Mouse (Mus musculus): Measurements from ENCODE around the gene Hdac9.
"Not testable (repeated sequence)": the region's sequence is repeated elsewhere in the genome, so short reads cannot be mapped to it uniquely, and the experiment has no call there.

The Hdac9 gene

DNA sequence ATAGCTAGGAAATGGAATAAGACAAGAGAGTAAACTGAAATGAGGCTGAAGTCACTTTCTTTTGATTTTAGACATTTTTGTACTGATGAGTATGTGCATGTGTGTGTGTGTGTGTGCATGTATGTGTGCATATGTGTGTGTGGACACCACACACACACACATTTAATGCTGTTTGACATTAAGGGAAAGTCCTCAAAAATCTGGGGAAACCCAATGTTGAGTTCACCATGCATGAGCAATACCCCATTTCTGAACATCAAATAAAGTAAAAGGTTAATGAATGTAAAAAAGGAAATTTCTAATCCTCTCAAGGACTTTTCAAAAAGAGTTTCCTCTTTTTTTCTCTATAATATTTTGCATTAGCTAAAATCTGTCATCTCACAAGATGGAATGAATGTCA lies 427.3 kb downstream of the Hdac9 start:
- DNase-seq (ENCODE audit: low spot score), result no peak

DNA sequence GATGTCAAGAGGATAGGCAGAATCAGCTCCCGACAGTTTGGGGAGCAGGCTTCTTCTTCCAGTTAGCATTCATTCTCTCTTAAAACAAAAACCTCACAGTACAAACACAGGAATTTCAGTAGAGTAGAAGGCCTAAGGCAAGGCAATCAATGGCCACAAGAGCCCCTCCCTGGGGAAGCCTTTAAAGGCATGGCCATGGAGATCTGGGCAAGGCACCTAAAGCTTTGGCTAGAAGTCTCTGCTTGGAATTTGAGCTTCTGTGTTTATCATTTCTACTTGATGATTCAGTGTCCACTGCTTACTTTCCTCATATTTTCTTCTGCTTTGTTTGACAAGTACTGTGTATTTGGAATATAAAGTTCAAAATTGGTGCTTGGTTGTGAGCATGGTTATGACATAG lies 429.2 kb downstream of the Hdac9 start:
- DNase-seq (ENCODE audit: low spot score), result no peak

DNA sequence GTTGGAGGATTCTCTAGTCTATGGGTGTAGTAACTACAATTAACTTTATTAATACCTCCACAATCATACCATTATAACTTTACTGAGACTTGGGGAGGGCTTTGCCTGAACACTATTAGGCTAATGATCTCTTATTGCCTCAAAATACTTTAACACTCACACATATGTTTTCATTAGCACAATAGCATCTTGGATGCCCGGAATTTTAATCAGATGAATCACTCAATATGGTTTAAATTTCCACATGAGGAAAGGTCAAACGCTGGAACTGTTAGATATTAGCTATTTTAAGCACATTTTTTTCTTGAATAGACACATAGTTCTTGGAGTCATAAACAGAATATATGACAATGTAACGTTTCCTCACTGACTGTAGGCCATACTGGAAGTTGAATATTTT lies 429.9 kb downstream of the Hdac9 start:
- no peak for DNase-seq (ENCODE audit: low spot score)

DNA sequence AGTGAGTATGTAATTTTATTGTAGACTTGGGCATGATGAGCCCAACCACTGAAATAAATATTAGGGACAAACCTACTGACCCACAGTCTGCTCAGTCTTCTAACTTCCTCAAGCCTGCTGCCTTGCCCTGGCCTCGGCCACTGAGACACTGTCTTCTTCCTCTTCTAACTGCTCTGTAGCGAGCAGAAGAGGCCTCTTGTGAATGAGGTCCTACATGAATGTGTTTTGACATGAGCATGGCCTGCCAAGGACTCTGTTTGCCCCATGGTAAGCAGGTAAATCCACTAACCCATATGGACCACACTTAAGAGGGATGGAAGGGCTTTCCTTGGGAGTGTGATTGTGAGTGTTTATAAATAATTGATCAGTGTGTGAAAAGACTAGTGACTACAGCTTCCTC lies 430.9 kb downstream of the Hdac9 start:
- no peak for DNase-seq (ENCODE audit: low spot score)

DNA sequence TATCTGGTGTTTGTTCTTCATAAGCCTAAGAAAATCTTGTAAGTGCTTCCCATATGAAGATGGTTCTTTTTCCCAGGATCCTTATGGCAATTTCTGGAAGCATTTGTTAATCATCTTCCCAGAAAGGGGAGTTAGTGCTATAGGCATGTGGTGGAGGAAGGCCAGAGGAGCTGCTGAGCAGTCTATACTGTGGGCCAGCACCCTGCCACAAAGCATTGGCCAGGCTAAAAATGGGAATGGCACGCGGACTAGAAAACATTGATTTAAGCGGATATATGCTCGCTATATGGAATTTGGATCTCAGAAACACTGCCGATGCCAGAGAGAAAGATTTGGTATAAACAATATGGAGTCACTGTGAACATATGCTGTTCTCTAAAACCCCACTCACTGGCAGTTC lies 435.2 kb downstream of the Hdac9 start:
- no peak for DNase-seq (ENCODE audit: low spot score)

DNA sequence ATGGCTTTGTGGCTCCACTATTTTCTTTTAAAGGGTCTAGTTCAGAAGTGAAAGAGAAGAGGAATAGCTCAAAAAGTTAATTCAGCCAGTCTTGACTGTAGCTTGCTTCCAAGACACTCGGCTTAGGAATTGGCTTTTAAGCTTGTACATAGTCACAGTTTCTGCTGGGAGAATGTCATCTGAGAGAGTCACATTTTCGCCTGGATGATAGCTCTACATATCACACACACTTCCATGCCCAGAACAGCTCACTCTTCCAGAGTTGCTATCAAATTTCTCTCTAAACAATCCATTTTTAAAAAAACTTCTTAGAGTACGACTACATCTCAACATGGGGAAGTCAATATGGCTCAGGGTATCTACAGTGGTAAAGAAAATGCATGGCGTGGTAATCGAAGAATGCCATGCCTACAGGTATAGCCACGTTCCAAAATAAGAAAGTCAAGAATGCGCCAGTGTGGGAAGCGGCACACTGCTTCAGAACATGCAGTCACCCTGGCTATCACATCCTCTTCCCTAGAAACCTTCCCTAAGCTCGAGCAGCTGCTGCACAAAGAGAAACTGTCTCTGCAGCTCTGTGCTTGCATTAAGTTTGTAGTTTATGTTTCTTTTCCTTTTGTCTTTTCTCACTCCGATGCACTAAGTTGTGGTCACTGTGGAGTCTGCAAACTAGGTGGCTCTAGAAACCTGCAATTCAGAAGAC lies 443.8 kb downstream of the Hdac9 start:
- no peak for DNase-seq (ENCODE audit: low spot score)

DNA sequence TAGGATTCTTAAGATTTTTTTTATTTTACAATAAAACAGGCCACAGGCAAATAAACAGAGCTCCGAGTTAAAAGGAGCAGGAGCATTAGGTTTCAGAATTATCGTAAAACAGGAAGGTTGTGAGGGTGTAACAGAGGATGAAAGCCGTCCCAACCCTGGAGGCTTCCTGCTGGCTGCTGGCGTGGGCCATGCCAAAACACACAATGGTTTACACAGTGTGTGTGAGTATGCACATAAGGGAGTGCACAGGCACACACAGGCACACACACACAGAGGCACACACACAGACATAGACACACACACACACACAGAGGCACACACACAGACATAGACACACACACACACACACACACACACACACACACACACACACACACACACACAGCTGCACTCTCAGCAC lies 444.4 kb downstream of the Hdac9 start:
- no peak for DNase-seq (ENCODE audit: low spot score)

DNA sequence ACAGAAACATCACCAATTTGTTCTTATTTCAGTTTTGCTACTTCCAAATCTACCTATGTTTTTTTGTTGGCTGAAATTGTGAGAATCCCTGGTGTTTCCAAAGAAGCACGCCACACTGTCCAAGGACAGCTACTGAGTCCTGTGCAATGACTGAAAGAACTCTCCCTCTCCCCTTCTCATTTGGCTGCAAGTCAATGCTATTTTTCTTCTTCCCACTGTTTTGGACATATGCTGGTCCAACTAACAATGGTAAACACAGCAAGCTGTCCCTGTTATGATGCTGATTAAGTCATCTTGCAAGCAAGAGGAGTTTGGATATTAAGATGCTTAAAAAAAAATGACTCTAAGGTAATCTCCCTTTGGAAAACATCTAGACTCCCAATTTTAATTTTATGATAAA lies 455.2 kb downstream of the Hdac9 start:
- DNase-seq (ENCODE audit: low spot score), result no peak

DNA sequence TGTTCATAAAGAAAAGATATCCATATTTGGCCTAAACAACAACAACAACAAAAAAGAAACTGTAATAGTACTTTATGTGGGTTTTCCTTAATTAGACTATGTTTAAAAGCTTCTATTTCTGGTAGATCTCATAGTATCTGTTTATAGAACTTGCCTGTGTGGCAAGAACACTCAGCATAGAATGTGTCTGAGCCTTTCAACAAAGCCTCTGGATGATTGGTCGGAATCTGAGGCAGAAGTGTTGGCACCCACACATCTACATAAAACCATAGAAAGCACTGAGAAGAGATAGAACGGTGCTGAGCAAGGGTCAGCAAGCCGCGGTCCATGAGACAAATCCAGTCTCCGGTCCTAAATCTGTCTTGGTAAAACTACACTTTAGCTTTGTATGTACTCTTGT lies 464.3 kb downstream of the Hdac9 start:
- DNase-seq (ENCODE audit: low spot score), result no peak

DNA sequence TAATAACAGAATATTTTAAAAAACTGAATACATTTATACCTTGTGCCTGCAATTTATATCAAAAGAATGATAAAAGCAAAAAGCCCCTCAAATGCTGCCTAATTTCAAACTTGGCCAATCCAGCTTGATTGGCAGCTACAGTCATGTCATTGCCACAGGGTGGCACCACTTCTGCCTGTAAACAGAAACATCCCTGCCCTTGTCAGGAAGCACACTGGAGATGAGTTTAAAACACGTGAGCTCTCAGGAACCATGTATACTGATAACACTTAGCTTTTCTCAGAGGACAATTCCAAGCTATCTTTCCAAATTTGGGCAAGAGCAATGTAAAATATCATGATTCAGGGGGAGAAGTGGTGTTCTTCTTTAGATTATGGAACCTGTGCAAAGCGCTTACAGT lies 465.7 kb downstream of the Hdac9 start:
- no peak for DNase-seq (ENCODE audit: low spot score)

DNA sequence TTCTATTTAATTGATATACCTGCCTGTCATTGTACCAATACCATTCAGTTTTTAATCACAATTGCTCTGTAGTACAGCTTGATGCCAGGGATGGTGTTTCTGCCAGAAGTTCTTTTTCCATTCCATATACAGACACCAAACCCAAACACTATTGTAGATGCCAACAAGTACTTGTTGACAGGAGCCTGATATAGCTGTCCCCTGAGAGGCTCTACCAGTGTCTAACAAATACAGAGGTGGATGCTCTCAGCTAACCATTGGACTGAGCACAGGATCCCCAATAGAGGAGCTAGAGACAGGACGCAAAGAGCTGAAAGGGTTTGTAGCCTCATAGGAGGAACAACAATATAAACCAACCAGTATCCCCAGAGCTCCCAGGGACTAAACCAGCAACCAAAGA lies 472.2 kb downstream of the Hdac9 start:
- DNase-seq (ENCODE audit: low spot score), result not testable (repeated sequence)

DNA sequence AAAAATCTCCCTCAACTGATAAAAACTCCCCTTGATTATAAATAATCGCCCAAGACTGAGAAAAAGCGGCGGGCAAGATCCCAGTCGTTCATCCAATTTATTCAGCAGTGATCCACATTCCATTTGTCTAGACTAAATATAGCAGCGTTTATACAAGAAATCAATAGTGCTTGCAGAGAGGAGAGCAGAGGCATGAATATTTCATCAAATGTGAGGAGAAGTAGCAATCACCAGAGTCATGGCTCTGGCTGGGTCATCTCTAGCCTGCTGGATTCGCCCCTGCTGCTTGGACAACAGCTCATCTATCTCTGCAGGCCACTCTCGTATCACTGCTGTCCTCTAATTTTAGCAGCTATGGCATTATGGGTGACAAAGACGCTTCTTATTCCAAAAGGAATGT lies 476.0 kb downstream of the Hdac9 start:
- DNase-seq (ENCODE audit: low spot score), result no peak

DNA sequence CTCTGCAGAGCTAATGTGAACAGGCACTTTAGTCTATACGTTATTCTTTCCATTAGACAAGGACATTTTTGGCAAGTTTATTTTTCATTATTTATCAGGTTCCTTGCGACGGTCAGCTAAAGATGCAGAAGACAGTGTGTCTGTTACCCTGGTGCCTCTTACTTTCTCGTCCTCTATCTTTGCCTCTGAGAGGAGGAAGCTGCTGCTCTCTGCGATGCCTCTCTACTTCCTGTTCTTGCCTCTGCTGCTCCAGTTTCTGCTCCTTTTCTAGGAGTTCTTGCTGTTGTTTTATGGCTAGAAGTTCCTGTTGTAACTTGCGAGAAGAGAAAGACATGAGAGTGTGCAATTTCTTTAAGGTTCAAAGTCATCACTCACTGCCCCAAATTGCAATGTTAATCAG lies 484.0 kb downstream of the Hdac9 start:
- no peak for DNase-seq (ENCODE audit: low spot score)

DNA sequence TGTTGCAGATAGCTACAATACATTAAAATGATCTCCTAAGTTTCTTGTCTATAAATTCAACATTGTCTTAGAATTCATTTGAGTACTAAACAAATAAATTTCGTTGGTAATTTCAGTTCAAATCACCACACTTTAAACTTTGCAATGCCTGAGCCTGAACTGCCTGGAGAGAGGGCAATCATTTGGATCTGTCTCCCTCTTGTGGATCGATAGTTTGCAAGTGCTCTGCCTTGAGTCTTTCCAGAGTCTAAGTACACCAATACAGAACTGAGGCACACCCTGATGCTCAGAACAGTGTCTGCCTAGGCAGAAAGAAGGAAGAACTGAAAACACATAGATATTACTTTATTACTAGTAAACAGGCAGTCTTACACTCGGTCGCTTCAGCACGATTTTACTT lies 484.4 kb downstream of the Hdac9 start:
- DNase-seq (ENCODE audit: low spot score), result no peak

DNA sequence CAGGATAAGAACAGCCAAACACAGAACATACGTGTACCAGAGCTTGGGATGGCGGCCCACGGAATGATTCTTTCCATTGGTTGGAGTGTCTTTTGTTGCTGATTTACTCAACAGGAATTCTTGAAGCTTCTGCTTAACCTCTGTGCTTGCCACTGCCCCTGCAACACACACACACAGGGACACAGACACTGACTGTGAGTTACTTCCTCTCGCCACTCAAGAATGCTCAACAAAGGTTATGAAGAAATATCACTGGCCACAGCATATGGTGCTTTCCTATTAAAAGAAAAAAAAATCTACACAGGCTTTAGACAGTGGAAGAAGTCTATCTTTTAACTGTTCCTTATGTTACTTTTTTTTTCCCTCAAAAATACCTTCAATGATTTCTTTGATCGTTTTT lies 485.1 kb downstream of the Hdac9 start:
- DNase-seq (ENCODE audit: low spot score), result no peak

DNA sequence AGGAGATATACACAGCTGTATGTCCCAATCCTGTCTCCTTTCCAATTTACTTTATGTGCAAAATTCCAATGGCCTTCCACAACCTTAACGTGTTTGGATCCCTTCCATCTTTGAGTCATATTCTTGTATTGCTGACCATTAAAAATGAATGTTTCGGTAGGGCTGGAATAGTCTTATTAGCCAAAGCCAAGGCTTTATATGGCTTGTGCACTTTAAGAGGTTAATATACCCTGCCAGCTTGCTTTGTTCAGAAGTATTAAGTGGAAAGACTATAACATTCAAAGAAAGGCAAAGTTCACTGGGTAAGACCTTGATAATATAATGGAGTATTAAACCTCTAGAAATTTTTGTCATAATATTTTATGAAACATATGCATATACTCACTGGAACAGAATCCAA lies 491.4 kb downstream of the Hdac9 start:
- no peak for DNase-seq (ENCODE audit: low spot score)

DNA sequence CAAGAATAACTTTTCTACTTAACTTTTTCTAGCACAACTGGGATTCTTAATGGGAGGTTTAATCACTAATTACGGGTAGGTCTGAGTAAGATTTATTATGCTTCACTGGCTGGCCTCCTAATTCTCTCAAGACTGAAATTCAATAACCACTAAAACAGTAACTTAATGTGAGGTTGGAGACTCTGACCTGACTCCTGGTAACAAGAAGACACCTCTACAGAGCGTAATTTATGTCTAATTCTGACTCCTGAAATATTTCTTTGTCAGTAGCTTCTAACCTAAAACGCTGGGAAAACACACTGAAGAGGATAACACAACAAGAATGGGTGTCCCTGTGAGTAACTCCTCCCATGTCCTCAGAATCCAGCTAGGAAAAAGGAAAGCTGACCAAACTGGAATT lies 508.8 kb downstream of the Hdac9 start:
- DNase-seq (ENCODE audit: low spot score), result no peak

DNA sequence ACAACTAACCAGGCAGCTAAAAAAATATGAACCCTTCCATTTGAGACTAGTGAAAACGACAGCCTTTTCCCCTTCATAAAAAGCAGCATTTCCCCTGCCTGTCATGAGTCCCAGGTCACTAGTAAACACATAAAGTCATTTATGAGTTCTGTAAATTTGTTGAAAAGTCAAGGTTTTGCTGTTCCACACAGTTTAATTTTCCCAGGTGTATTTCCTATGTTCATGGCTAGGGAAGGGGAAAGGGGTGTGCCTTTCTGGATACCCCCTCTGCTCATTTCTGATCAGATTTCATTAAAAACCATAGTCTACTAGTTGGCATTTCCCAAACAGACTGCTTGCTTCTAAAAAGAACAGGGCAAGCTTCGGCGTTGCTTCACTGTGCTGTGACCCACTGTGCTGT lies 509.8 kb downstream of the Hdac9 start:
- DNase-seq (ENCODE audit: low spot score), result no peak

DNA sequence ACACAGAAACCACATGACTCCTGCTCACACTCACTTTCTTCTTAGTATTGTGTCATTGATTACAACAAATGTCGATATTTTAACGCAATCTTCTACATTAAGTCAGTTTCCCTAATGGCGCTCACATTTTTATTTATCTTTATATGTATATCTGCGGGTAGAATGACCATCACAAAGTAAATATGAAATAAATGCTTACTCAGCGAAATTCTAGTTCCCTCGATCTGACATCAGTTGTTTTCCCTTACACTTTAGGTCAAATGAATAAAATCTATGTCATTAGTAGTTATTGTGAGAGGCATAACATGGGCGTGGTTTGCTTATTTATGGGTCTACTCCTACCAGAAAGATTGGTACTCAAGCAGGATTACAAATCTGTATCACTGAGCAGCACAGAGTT lies 514.8 kb downstream of the Hdac9 start:
- DNase-seq (ENCODE audit: low spot score), result no peak

DNA sequence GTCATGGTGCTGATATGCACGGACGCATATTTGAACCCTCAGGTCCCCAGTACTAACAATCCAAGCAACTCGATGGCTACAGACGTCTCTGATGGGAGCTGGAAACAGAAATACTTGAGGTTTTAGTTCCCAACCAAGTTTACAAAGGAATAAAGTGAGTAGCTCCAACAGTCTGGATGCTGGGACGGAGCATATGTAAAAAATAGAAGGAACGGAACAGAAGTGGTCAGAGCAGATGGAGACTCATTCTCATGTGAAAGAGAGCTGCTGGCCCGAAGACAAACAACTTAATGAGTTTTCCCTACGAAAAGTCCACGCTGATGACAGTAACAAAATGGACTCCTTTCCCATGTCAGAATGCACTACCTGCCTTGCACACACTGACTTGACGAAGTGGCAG lies 518.3 kb downstream of the Hdac9 start:
- DNase-seq (ENCODE audit: low spot score), result no peak

DNA sequence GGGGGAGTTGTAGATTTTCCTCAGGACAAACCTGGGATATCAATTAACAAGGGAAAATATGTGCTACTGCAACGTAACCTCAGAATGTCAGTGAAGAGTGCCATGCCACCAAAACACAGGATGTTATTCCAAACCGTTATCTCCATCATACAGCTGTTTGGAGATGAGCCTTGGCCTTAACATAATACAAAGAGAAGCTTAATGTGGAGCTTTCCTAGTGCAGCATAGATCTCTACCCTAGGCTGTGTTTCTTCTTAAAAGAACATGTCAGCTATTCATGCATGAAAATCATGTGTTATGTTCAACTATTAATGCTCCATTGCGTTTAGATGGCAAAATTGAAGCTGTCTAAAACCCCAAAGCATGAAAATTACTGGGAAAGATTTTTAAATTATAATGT lies 522.6 kb downstream of the Hdac9 start:
- no peak for DNase-seq (ENCODE audit: low spot score)

DNA sequence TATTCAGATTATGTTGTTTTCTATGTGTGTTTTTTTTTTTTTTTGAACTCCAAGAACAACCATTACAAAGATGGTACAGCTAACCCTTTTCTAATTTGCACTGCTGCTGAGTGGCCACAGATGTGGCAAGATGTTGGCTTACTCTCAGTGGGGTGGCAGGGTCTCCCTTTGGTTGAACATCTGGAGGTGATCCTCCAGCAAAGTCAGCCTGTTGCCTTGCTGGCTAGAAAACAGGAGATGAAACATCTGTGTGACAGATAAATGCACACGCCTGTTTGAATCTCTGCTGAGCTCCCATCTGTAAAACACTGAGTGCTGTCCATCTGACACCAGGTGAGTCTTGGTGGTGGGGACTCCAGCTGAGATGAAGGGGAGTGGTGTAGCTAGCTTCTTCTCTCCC lies 537.2 kb downstream of the Hdac9 start:
- DNase-seq (ENCODE audit: low spot score), result no peak

DNA sequence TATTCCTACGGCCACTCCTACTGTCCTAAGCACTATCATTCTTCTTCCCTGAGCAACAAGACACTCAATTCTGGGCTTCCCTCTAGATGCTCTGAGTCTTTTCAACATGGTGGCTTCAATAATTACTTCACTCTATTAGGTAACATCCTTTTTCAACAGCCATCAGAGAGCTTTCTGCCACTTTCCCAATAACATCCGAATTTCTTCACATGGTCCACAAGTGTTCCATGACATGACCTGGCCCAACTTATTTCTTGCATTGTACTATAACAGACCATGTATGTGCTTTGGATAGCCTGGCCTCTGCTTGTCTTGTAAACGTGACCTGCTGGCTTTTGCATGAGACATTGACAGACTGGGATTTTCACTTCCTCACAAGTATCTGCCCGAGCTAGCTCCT lies 538.3 kb downstream of the Hdac9 start:
- DNase-seq (ENCODE audit: low spot score), result no peak

DNA sequence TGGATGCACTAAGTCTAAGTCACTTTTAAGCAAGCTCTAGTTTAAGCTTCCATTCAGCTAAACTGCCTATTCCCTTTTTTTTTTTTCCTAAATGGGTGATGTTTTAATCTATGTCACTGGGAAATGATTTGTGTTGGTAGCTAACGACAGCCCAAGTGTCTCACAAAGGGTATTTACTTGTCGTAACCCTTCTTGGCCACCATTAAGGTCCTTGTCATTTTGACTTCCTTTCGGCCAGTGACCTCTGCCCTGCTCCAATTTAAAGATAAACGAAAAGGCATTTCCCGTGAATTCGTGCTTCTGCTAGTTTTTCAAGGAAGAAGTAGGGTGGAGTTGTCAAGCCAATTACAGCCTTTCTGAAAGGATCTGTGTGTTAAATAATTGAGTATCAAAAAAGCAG lies 565.0 kb downstream of the Hdac9 start:
- DNase-seq (ENCODE audit: low spot score), result no peak

DNA sequence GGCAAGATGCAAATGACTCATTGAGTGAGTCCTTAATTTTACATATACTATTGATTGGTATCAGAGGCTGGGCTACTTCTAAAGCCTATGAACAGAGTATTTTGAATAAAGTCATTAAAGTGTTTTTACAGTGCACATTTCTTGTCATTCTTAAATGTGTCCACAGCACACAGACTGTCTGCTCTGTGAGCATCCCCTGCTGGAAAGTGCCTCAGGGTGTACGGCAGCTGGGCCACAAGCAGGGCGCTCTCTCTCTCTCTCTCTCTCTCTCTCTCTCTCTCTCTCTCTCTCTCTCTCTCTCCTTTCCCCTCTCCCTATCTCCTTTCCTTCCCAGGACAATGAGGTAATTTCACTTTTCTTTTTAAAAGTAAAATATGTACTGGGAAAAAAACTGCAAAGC lies 569.4 kb downstream of the Hdac9 start:
- no peak for DNase-seq (ENCODE audit: low spot score)
